Mouse (Mus musculus) lung, embryonic 14.5 days (tissue): ENCODE measurements at regions not wholly inside any gene's neighbourhood (a gene's known extent, or its start where the extent isn't known, plus 50 kb on each side); places are given as distances from the start of the nearest gene placed in this dataset.

Source experiments
- ATAC-seq: fragments of 200-750 bp; cut with Nextera tagmentation; 2 replicates; pipeline ENCODE4 v1.8.0; 2017; ENCODE audit warnings: mild to moderate bottlenecking, moderate TSS enrichment, moderate library complexity; ENCODE audit not compliant: insufficient read depth
- DNase-seq: peaks from one replicate; pipeline ENCODE4 v3.0.0-alpha.2; 2015
- H3K27ac ChIP-seq: fragments of 300-500 bp; sonication (generic); 2 replicates; pipeline ENCODE4 v1.5.1; 2014; ENCODE audit warnings: low read depth, mild to moderate bottlenecking, moderate library complexity
- H3K27me3 ChIP-seq: fragments of 300-500 bp; sonication (generic); 2 replicates; pipeline ENCODE4 v1.6.1; 2014; ENCODE audit warnings: low read length, control low read depth; ENCODE audit not compliant: insufficient read depth
- H3K36me3 ChIP-seq: fragments of 300-500 bp; sonication (generic); 2 replicates; pipeline ENCODE4 v1.6.1; 2014; ENCODE audit warnings: control low read depth; ENCODE audit not compliant: insufficient read depth
- H3K4me1 ChIP-seq: fragments of 300-500 bp; sonication (generic); 2 replicates; pipeline ENCODE4 v1.6.1; 2014; ENCODE audit warnings: antibody characterized with exemption, control low read depth; ENCODE audit not compliant: insufficient read depth
- H3K4me2 ChIP-seq: fragments of 300-500 bp; sonication (generic); 2 replicates; pipeline ENCODE4 v1.6.1; 2014; ENCODE audit warnings: mild to moderate bottlenecking
- H3K4me3 ChIP-seq: fragments of 300-500 bp; sonication (generic); 2 replicates; pipeline ENCODE4 v1.5.1; 2014; ENCODE audit warnings: low read depth, low read length
- H3K9ac ChIP-seq: fragments of 300-500 bp; sonication (generic); 2 replicates; pipeline ENCODE4 v1.6.1; 2014
- H3K9me3 ChIP-seq: fragments of 300-500 bp; sonication (generic); 2 replicates; pipeline ENCODE4 v1.6.1; 2016; ENCODE audit warnings: low read depth, low read length, control low read depth
- CTCF ChIP-seq: IDR thresholded peaks from 2 replicates; pipeline ENCODE4 v1.5.1; 2016; ENCODE audit warnings: antibody characterized with exemption, low read depth
- WGBS: fragments of 180-500 bp; shearing (Covaris S2); extraction: QIAGEN DNeasy Blood & Tissue Kit; methylation state at CpG from one replicate; pipeline ENCODE4 v1.1.7; 2014; 5-methylcytosine and 5-hydroxymethylcytosine counted together

DNA sequence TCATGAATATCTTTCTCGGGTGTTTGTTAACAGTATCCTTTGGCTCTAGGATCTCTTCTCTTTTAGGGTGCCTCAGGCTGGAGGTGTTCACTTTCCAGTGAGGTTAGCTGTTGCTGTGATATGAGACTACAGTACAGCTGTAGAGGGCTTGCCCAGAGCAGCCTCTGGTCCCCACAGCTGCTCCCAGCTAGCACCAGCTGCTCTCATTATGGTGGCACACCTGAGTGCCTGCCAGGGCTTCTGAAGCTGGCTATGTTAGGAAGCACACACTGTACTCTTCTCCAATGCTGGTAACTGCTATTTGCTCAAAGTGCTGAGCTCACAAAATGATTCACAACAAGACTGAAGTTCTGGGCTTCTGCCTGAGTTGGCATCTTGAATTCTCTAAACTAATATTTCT is 154.7 kb downstream of the Foxo1 start:
- Histone ChIP-seq H3K36me3 (no peaks in the 10 kb centered on the region), H3K27ac (no peak overlapping the region), H3K4me1 (no peaks in the 10 kb centered on the region), H3K4me2 (no peak overlapping the region), H3K9ac (no peak overlapping the region), H3K9me3 (0 out of 2 replicates have a peak, but pooled peaks cover 5% of the 10 kb centered on the region), H3K4me3 (no peak overlapping the region), H3K27me3 (no peaks in the 10 kb centered on the region)
- ATAC-seq (no peak), DNase-seq (no peak)
- TF ChIP-seq CTCF = no peak
- WGBS = 77% methylated on average over 1 of the region's 1 CpGs

DNA sequence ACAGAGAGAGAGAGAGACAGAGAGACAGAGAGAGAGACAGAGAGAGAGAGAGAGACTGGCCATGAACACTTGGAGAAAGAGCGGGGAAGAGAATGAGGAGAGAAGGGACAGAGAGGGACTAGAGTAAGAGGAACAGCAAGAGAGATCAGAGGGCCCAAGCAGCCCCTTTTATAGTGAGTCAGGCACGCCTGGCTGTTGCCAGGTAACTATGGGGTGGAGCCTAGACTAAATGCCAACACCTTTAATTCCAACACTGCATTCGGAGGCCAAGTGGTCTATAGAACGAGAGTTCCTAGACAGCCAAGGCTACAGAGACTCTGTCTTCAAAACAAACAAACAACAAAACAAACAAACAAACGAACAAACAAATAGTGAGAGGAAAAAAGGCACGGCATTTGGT is 148.1 kb downstream of the Foxo1 start:
- 48% methylated on average over 6 of the region's 6 CpGs for WGBS
- Histone ChIP-seq H3K9ac (no peak overlapping the region), H3K4me3 (no peak overlapping the region), H3K9me3 (no peaks in the 10 kb centered on the region), H3K36me3 (no peaks in the 10 kb centered on the region), H3K4me1 (peaks cover 28% of the 10 kb centered on the region), H3K4me2 (no peak overlapping the region), H3K27ac (no peak overlapping the region), H3K27me3 (no peaks in the 10 kb centered on the region)
- TF ChIP-seq CTCF = no peak
- no peak for DNase-seq
- ATAC-seq = no peak

DNA sequence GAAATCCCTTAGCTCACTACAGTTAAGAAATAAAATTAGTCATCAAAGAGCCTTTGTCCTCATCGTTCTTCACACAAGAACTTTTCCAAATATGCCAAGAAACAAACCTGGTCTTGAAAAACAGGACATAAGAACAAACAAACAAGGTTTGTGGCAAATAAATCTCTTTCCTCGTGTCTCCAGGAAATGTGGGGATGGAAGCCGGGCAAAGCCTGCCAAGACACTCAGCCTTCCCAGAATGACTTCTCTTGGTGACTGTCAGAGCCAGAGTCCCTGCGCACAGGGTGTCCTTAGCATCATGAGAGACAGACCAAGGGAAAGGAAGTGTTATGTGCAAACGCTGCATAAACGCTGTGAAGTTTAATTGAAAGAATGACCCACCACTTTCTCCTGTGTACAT is 147.2 kb downstream of the Foxo1 start:
- no peaks in the 10 kb centered on the region for H3K9me3 ChIP-seq
- H3K4me2 ChIP-seq = no peak overlapping the region
- H3K27me3 ChIP-seq = no peaks in the 10 kb centered on the region
- 17% methylated on average over 6 of the region's 6 CpGs for whole genome bisulfite sequencing
- TF ChIP-seq CTCF = no peak
- H3K9ac ChIP-seq = no peak overlapping the region
- ATAC-seq (no peak), DNase-seq (peak; percentile 37)
- H3K4me3 ChIP-seq = no peak overlapping the region
- H3K4me1 ChIP-seq = peaks cover 28% of the 10 kb centered on the region
- no peaks in the 10 kb centered on the region for H3K36me3 ChIP-seq
- 0 out of 2 replicates have a peak overlapping the region, but pooled peaks have one; percentile 27 for H3K27ac ChIP-seq

DNA sequence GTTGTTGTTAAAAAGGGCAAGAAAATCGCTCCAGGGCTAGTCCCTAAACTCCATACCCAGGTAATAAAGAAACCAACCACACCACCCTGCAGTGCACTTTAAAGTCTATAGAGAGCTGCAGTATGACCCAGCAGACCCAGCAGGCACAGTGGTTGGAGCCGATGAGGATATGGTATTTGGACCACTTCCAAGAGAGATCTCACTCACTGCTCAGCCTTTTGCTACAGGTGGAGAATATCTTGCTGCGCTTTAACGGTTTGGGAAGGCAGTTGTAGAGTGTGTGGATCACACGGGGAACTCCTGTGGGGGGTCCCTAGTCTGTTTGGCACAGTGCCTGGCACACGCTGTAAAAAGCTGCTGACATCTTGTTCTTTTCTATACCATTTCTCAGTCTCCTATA is 145.9 kb downstream of the Foxo1 start:
- Histone ChIP-seq H3K9me3 (no peaks in the 10 kb centered on the region), H3K36me3 (no peaks in the 10 kb centered on the region), H3K9ac (no peak overlapping the region), H3K4me2 (peak overlapping the region; percentile 23), H3K27ac (peak overlapping the region; percentile 61), H3K4me1 (peaks cover 28% of the 10 kb centered on the region), H3K4me3 (no peak overlapping the region), H3K27me3 (no peaks in the 10 kb centered on the region)
- DNase-seq = peak; percentile 76
- ATAC-seq = peak; percentile 68
- no peak for TF ChIP-seq CTCF
- 14% methylated on average over 6 of the region's 6 CpGs for WGBS

DNA sequence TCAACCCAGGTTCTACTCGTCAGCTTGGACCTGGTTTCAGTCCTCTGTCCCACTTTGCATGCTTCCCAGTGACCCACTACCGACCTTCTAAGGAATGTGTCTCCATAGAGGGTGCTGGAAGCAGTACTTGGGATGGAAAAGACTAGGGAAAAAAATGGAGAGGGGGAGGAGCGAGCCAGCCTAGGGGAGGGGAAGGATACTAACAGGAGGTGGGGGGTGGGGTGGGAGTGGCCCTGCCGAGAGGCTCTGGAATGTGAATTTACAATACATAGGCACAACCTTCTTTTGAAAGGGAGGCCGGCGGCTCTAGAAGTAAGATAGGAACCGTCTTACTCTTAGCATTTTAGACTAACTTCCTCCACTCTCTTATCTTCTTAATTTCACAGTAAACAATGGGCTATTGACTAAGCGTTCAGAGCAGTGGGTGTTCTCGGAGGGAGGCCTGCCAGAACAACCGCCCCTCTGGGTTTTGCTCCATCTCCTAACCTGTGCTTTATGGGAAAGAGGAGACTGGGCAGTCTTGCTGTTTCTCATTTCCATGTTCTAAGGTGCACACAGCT is 145.1 kb downstream of the Foxo1 start:
- TF ChIP-seq CTCF = no peak
- peak; percentile 77 for DNase-seq
- Histone ChIP-seq H3K4me1 (peaks cover 28% of the 10 kb centered on the region), H3K9me3 (no peaks in the 10 kb centered on the region), H3K4me3 (no peak overlapping the region), H3K9ac (no peak overlapping the region), H3K4me2 (peak overlapping the region; percentile 23), H3K36me3 (no peaks in the 10 kb centered on the region), H3K27me3 (no peaks in the 10 kb centered on the region), H3K27ac (peak overlapping the region; percentile 61)
- 7% methylated on average over 10 of the region's 10 CpGs for WGBS
- peak; percentile 63 for ATAC-seq

DNA sequence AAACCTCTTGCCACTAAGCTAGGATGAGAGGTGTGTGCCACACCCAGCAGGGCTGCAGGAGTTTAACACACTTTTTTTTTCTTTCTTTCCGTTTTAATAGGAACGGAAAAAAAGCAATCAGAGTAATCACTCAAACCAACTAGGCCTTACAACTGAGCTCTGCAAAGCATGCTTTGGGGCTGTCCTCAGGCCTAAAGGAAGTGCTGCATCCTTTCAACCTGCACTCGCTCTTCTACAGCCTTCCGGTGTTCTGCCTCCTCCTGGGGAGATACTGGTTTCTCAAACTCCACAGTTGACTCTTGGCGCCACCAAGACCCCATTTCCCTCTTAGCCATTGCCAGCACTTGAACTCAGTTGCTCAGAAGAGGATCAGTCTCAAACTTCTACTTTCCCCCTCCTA is 143.2 kb downstream of the Foxo1 start:
- Histone ChIP-seq H3K4me2 (no peak overlapping the region), H3K27ac (no peak overlapping the region), H3K9ac (no peak overlapping the region), H3K9me3 (no peaks in the 10 kb centered on the region), H3K4me3 (no peak overlapping the region), H3K4me1 (peaks cover 28% of the 10 kb centered on the region), H3K27me3 (no peaks in the 10 kb centered on the region), H3K36me3 (no peaks in the 10 kb centered on the region)
- TF ChIP-seq CTCF = no peak
- DNase-seq (no peak), ATAC-seq (no peak)
- WGBS = 86% methylated on average over 5 of the region's 5 CpGs

DNA sequence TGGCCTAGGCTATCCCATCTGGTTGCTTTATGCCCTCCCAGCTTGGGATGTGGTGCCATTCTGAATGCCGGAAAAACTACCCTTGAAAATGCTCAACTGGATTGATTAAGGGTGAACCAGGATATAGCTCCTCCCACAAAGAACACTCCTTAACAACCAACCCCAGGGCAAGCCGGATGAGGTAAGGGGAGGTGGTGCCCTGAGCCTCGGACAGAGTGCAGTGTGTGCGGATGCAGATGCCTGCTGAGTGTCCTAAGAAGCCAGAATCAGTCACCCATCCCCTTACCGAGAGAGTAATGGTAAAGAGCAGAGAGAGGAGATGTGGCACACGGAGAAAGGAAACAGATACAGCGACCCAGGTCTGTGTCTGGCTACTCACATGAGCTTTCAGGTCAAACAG is 141.3 kb downstream of the Foxo1 start:
- ATAC-seq (no peak), DNase-seq (no peak)
- H3K27me3 ChIP-seq = no peaks in the 10 kb centered on the region
- H3K4me3 ChIP-seq = no peak overlapping the region
- peaks cover 20% of the 10 kb centered on the region for H3K4me1 ChIP-seq
- H3K27ac ChIP-seq = no peak overlapping the region
- no peak overlapping the region for H3K4me2 ChIP-seq
- H3K36me3 ChIP-seq = no peaks in the 10 kb centered on the region
- H3K9me3 ChIP-seq = no peaks in the 10 kb centered on the region
- H3K9ac ChIP-seq = no peak overlapping the region
- TF ChIP-seq CTCF = no peak
- 56% methylated on average over 7 of the region's 7 CpGs for WGBS
